Mouse (Mus musculus) hindbrain, embryonic 13.5 days (tissue): Measurements from ENCODE around the gene Tmem108. TPM values are rescaled to one million over a fixed set of nuclear protein-coding genes. Genes with fewer than 3 reads are reported as not detected.
A peak's percentile ranks its signal among the peaks of the same experiment; 100 is the strongest.

Source experiments
- ATAC-seq: fragments of 200-750 bp; cut with Nextera tagmentation; 2 replicates; pipeline ENCODE4 v1.8.0; 2017; ENCODE audit warnings: moderate TSS enrichment; ENCODE audit not compliant: low FRiP score
- H3K27ac ChIP-seq: fragments of 300-500 bp; sonication (generic); 2 replicates; pipeline ENCODE4 v1.5.1; 2015; ENCODE audit warnings: inconsistent platforms, mild to moderate bottlenecking, moderate library complexity
- H3K27me3 ChIP-seq: fragments of 300-500 bp; sonication (generic); 2 replicates; pipeline ENCODE4 v1.6.1; 2015; ENCODE audit warnings: mild to moderate bottlenecking, inconsistent platforms
- H3K36me3 ChIP-seq: fragments of 300-500 bp; sonication (generic); 2 replicates; pipeline ENCODE4 v1.6.1; 2015; ENCODE audit warnings: mild to moderate bottlenecking, inconsistent platforms
- H3K4me1 ChIP-seq: fragments of 300-500 bp; sonication (generic); replicated peaks from 2 replicates; pipeline ENCODE4 v1.6.1; 2015; ENCODE audit warnings: inconsistent platforms
- H3K4me2 ChIP-seq: fragments of 300-500 bp; sonication (generic); 2 replicates; pipeline ENCODE4 v1.6.1; 2015; ENCODE audit warnings: inconsistent platforms, mild to moderate bottlenecking, moderate library complexity
- H3K4me3 ChIP-seq: fragments of 300-500 bp; sonication (generic); 2 replicates; pipeline ENCODE4 v1.5.1; 2015; ENCODE audit warnings: mild to moderate bottlenecking, inconsistent platforms
- H3K9ac ChIP-seq: fragments of 300-500 bp; sonication (generic); 2 replicates; pipeline ENCODE4 v1.6.1; 2015; ENCODE audit warnings: mild to moderate bottlenecking, inconsistent platforms
- H3K9me3 ChIP-seq: fragments of 300-500 bp; sonication (generic); 2 replicates; pipeline ENCODE4 v1.6.1; 2016; ENCODE audit warnings: inconsistent platforms
- WGBS: fragments of 180-500 bp; shearing (Covaris S2); methylation state at CpG from one replicate; pipeline ENCODE4 v1.1.7; 2015; 5-methylcytosine and 5-hydroxymethylcytosine counted together
- polyA plus RNA-seq: library from polyadenylated mRNA; unstranded; fragments of >200 nt; fragmentation: Nextera tagmentation; extraction: Ambion mirVana; gene quantifications from 2 replicates; pipeline ENCODE4 v1.2.1, GENCODE M21; 2015

Gene Tmem108
- polyA plus RNA-seq, 1 experiment from 2014 or later = 30.0 TPM

DNA sequence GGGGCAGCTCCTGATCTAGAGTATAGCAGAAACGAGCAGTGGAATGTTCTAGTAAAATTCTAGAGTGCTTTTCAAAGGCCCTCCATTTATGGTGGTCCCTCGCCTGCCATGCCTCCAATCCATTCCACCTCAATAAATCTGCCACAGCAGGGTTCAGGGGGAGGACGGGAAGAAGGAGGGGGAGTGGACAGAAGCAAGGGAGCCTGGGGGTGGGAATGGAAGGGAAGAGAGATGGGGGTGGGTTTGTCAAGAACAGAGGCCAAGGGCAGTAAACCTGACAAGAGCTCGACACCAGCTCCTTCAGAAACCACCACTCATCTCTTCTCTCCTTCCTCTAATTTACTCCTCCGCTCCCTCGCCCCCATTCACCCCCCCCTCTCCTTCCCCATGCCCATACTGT lies 238.6 kb downstream of the Tmem108 start:
- whole genome bisulfite sequencing = 57% methylated on average over 6 of the region's 6 CpGs
- Histone ChIP-seq H3K9me3 (no peaks in the 10 kb centered on the region), H3K4me1 (peaks cover 36% of the 10 kb centered on the region), H3K27ac (no peak overlapping the region), H3K27me3 (no peaks in the 10 kb centered on the region), H3K4me3 (no peak overlapping the region), H3K36me3 (peaks cover 4% of the 10 kb centered on the region), H3K4me2 (no peak overlapping the region), H3K9ac (no peak overlapping the region)
- ATAC-seq = no peak

DNA sequence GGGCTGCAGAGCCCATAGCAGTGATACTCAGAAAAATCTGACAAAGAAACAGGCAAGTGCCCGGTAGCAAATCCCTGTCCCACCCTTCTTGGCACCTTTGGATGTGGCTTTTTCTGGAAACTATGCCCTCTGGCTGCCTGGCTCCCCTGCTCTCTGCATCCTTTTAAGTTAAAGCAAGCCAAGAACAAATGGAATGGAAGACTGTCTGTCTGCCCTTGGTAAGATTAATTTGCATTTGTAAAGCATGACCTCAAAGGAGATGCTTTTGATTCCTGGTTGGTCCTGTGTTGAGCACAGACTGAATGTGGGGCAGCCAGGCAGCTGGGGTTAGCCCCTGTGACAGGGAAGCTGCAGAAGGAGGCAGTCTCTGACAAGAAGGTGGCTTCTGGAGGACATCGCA lies 247.8 kb downstream of the Tmem108 start:
- H3K4me2 ChIP-seq = no peak overlapping the region
- no peak for ATAC-seq
- WGBS = 39% methylated on average over 2 of the region's 2 CpGs

DNA sequence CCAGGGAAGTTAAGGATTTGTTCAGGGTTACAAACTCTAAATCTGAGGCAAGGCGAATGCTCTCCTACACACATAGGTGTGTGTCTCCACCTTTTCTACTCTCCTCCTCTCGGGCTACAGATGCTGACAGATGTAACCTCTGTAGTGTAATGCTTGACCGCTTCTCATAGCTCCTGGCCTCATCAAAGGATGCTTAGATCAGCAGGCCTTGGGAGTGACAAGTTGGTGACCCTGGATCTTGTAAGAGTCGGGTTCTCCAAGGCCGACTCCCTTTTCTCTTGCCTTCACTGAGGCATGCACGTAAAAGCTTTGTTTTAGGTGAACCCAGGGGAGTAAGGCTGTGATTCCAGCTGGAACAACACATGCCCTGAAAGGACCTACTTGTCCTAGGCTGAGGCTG lies 249.4 kb downstream of the Tmem108 start:
- H3K4me1 ChIP-seq = peaks cover 14% of the 10 kb centered on the region
- 71% methylated on average over 6 of the region's 6 CpGs for WGBS
- H3K27me3 ChIP-seq = 0 out of 2 replicates have a peak, but pooled peaks cover 10% of the 10 kb centered on the region
- no peaks in the 10 kb centered on the region for H3K9me3 ChIP-seq
- no peak for ATAC-seq
- H3K9ac ChIP-seq = no peak overlapping the region
- H3K4me2 ChIP-seq = no peak overlapping the region
- no peak overlapping the region for H3K4me3 ChIP-seq
- H3K27ac ChIP-seq = no peak overlapping the region
- no peaks in the 10 kb centered on the region for H3K36me3 ChIP-seq

More for the DNA sequence above, 247.8 kb downstream of the Tmem108 start:
- Histone ChIP-seq H3K4me3 (no peak overlapping the region), H3K9ac (no peak overlapping the region), H3K4me1 (peaks cover 7% of the 10 kb centered on the region; the same call in 1 of the 2 replicates), H3K36me3 (peaks cover under 1% of the 10 kb centered on the region; the same call in 1 of the 2 replicates), H3K27ac (no peak overlapping the region), H3K27me3 (0 out of 2 replicates have a peak, but pooled peaks cover 8% of the 10 kb centered on the region), H3K9me3 (no peaks in the 10 kb centered on the region)

DNA sequence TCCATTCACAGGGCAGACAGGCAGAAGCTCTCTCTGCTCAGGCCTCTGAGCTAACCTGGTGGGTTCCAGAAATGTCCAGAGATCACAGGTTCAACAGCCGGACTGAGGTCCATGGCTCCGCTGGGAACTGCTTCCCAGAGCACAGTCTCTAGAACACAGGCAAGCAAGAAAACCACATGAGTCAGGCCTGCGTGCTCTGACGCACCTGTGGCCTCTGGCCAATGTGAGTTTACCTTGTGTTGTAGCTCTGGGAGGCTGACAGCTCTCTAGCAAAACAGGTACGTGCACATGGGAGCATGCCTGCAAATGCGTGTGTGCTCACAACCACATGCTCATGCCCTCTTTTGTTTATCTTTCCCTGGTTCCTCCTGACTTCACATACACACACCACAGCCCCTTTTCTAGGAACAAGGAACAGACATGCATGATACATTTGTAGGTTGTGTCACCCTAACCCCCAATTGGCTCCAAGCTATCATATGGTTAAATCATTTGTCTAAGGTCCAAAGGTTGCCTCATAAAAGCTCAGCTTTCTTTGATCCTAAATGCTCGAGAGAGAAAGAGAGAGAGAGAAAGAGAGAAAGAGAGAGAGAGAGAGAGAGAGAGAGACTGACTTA lies 254.6 kb downstream of the Tmem108 start:
- Histone ChIP-seq H3K36me3 (no peaks in the 10 kb centered on the region), H3K4me1 (peaks cover 48% of the 10 kb centered on the region), H3K27ac (no peak overlapping the region; the same call in 1 of the 2 replicates), H3K27me3 (0 out of 2 replicates have a peak, but pooled peaks cover 6% of the 10 kb centered on the region), H3K4me3 (no peak overlapping the region), H3K9ac (no peak overlapping the region), H3K9me3 (no peaks in the 10 kb centered on the region), H3K4me2 (no peak overlapping the region)
- ATAC-seq = no peak
- 75% methylated on average over 7 of the region's 7 CpGs for WGBS

DNA sequence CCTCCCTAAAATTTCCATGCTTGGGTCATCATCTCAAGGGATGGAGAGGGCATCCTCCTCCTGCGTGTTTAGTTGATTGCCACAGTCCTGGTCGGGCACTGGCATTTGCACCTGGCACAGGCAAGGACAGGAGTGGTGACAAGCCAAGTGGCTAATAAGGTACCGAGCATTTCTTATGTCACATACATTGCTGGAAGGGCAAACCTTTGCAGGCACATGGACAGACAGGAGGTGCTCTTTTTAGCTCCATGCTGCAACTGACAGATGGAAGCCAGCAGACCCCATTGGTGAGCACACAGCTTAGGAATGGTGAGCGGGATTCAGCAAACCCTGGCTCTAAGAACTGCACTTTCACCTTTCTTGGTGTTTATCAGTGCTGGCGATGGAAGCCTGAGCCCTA lies 256.6 kb downstream of the Tmem108 start:
- peak overlapping the region; percentile 65 for H3K27ac ChIP-seq
- no peaks in the 10 kb centered on the region for H3K9me3 ChIP-seq
- no peak overlapping the region for H3K4me2 ChIP-seq
- peaks cover 58% of the 10 kb centered on the region for H3K4me1 ChIP-seq
- WGBS = 37% methylated on average over 5 of the region's 5 CpGs
- peak; percentile 8 for ATAC-seq
- H3K36me3 ChIP-seq = no peaks in the 10 kb centered on the region
- peaks cover 13% of the 10 kb centered on the region for H3K27me3 ChIP-seq
- H3K9ac ChIP-seq = no peak overlapping the region
- H3K4me3 ChIP-seq = no peak overlapping the region

DNA sequence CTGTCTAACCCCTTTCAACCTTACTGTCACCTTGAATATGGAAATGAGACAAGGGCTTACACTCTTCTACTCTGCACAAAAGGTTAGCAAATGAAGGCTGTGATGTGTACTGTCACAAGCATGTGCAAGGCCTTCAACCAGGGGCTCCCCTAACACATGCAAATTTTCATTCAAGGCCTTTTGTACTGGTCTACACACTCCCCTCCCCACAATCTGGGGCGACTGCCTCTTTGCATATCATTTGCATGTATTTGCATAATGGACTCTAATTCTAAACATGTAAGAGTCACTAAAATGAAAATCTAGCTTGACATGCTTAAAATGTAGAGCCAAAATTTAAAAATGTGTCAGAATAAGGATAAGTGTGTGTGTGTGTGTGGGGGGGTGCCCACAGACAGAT lies 257.0 kb downstream of the Tmem108 start:
- WGBS = 20% methylated on average over 1 of the region's 1 CpGs
- peaks cover 62% of the 10 kb centered on the region for H3K4me1 ChIP-seq

DNA sequence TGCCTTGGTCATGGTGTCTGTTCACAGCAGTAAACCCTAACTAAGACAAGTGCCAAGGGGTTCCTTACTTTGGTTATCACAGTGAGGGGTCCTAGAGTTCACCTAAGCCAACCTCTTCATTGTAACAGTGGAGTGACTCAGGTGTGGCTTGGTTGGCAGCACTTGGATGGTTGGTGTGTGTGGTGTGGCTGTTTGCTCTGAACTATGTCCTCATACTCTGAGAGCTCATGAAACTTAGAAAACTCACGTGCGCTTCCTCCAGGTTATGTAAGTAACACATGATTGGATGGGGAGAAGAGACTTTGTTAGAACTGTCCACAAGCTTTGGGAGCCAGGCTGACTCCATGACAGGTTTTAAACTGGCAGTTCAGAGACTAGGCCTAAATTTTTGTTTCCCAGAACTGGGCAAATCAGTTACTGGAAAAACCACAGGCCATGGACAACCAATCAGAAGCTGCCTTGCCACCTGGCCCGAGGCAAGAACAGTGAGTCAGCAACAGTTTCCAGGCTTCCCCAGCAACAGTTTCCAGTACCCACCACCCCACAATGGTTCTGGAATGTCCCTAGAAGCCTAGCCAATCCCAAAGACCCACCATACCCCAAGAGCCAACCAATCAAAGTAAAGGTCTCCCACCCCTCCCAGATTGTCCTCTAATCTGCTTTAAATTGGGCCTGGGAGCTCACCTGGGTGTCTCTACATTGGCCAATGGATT lies 257.9 kb downstream of the Tmem108 start:
- Histone ChIP-seq H3K27ac (peak overlapping the region; percentile 65), H3K4me3 (no peak overlapping the region), H3K36me3 (peaks cover 10% of the 10 kb centered on the region), H3K9ac (no peak overlapping the region), H3K9me3 (no peaks in the 10 kb centered on the region), H3K27me3 (peaks cover 21% of the 10 kb centered on the region), H3K4me1 (peaks cover 71% of the 10 kb centered on the region), H3K4me2 (no peak overlapping the region)
- ATAC-seq = no peak
- 84% methylated on average over 3 of the region's 3 CpGs for WGBS

More for the DNA sequence above, 257.0 kb downstream of the Tmem108 start:
- H3K9me3 ChIP-seq = no peaks in the 10 kb centered on the region
- no peak overlapping the region for H3K4me3 ChIP-seq
- no peak overlapping the region for H3K4me2 ChIP-seq
- peaks cover 17% of the 10 kb centered on the region for H3K27me3 ChIP-seq
- no peak overlapping the region for H3K9ac ChIP-seq
- H3K36me3 ChIP-seq = 0 out of 2 replicates have a peak, but pooled peaks cover 2% of the 10 kb centered on the region
- peak overlapping the region; percentile 65 for H3K27ac ChIP-seq
- ATAC-seq = peak; percentile 79

DNA sequence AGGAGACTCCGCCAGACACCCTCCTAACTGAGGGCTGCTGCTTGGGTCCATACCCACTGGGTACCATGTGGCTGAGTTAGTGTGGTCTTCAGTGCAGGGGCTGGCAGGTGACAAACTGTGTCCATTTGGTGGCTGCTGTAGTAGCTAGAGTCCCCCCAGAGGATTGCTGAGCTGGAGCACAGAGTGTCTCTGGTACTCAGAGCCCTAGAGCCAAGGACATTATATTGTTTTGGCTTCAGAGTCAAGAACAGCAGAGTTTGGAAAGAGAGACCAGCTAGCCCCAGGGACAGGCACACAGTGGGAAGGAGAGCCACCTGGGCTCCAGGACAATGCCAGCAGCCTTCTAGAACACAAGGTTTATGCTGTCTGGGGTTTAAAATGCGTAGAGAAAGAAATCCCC lies 259.0 kb downstream of the Tmem108 start:
- peaks cover 67% of the 10 kb centered on the region for H3K4me1 ChIP-seq
- H3K27me3 ChIP-seq = peaks cover 31% of the 10 kb centered on the region
- H3K9me3 ChIP-seq = no peaks in the 10 kb centered on the region
- 72% methylated on average over 2 of the region's 2 CpGs for WGBS
- no peak for ATAC-seq
- no peak overlapping the region for H3K9ac ChIP-seq
- peak overlapping the region; percentile 42; the same call in 1 of the 2 replicates for H3K27ac ChIP-seq
- H3K4me3 ChIP-seq = no peak overlapping the region
- no peak overlapping the region for H3K4me2 ChIP-seq
- H3K36me3 ChIP-seq = peaks cover 13% of the 10 kb centered on the region

DNA sequence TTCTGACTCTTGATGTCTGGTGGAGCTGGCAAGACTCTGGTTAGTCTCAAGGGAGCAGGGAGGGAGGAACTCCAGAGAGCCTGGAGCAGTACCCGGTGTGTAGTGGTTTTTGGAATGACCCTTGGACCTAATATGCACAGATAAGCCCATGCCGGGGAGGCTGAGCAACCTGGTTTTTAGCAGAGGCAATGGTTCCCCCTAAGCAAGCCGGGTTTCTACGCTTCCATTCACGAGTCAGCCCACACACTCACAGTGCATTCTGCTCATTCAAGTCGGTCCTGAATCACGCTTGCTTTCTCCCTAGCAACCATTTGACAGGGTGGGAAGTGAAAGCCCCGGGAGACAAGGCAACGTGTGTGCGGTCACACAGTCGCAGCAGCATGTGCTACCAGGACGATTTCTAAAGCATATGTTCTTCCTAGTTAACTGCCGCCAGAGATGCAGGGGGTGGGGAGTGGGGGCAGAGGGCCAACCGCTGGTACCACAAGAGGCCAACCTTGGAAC lies 259.7 kb downstream of the Tmem108 start:
- WGBS = 6% methylated on average over 14 of the region's 14 CpGs
- no peak overlapping the region for H3K4me3 ChIP-seq
- no peaks in the 10 kb centered on the region for H3K9me3 ChIP-seq
- ATAC-seq = peak; percentile 77
- peaks cover 35% of the 10 kb centered on the region for H3K27me3 ChIP-seq
- H3K27ac ChIP-seq = peak overlapping the region; percentile 42
- no peak overlapping the region for H3K9ac ChIP-seq
- peak overlapping the region; percentile 17 for H3K4me2 ChIP-seq
- H3K4me1 ChIP-seq = peaks cover 62% of the 10 kb centered on the region
- H3K36me3 ChIP-seq = peaks cover 13% of the 10 kb centered on the region

DNA sequence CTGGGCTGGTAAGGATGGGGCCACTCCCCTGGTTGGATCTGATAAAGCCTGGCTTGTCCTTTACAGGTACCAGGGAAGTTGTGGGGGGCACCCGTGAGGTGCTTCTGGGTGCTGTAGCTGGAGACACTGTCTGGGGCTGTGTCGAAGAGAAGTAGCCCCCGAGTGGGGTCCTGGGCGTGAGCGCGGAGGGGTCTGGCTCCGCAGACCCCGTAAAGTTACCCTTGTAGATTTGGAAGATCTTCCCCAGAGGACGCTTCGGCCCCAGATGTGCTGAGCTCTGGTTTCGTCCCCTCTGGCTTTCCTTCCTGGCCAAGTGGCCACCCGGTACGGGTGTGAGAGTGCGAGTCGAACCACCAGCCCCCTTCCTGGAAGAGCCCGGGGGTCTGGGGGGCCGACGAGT lies 262.3 kb downstream of the Tmem108 start:
- H3K9me3 ChIP-seq = no peaks in the 10 kb centered on the region
- peaks cover 13% of the 10 kb centered on the region for H3K36me3 ChIP-seq
- ATAC-seq = no peak
- H3K27ac ChIP-seq = no peak overlapping the region
- no peak overlapping the region for H3K4me2 ChIP-seq
- peaks cover 47% of the 10 kb centered on the region for H3K4me1 ChIP-seq
- no peak overlapping the region for H3K9ac ChIP-seq
- peaks cover 43% of the 10 kb centered on the region for H3K27me3 ChIP-seq
- no peak overlapping the region for H3K4me3 ChIP-seq
- 85% methylated on average over 18 of the region's 18 CpGs for WGBS

DNA sequence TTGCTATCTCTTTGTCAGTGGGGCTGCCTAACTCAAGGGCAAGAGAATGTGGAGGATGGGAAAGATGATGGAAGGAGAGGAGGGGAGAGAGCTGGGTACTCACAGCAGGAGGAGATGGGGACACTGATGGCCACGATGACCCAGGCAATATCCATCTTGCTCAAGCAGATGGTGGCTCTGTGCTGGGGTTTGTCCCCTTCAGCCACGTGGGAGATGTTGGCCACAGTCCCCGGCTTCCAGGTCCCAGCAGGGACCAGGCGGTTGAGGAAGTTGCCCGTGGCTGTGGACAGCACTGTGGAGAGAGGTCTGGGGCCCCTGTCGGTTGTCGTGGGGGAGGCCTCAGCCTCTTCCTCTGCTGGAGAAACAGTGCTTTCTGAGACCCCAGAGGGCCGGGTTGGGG lies 262.9 kb downstream of the Tmem108 start:
- H3K27ac ChIP-seq = no peak overlapping the region
- peaks cover 43% of the 10 kb centered on the region for H3K27me3 ChIP-seq
- H3K4me3 ChIP-seq = no peak overlapping the region
- peaks cover 45% of the 10 kb centered on the region for H3K4me1 ChIP-seq
- H3K9ac ChIP-seq = no peak overlapping the region
- 64% methylated on average over 8 of the region's 8 CpGs for WGBS
- H3K4me2 ChIP-seq = no peak overlapping the region
- H3K9me3 ChIP-seq = no peaks in the 10 kb centered on the region
- H3K36me3 ChIP-seq = peaks cover 13% of the 10 kb centered on the region
- no peak for ATAC-seq

DNA sequence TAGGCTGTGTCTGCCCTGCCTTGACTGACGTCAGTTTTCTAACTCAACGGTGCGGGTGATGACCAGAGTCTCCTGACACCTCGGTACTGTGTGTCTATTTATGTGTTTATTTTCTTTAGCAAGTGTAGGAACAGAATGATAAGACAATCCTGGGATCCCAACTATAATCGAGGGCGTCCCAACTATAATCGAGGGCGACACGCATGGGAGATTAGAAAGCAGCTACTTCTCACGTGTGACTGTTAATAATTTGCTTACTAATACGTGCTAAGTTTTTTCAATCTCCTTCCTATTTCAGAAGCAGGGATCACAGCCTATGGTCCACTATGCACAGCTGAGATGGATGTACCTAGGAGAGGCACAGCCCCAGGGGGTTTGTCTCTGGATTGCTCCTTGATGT lies 266.2 kb downstream of the Tmem108 start:
- Histone ChIP-seq H3K9me3 (no peaks in the 10 kb centered on the region), H3K27ac (no peak overlapping the region), H3K27me3 (peaks cover 56% of the 10 kb centered on the region), H3K4me1 (peaks cover 24% of the 10 kb centered on the region), H3K36me3 (peaks cover 13% of the 10 kb centered on the region), H3K9ac (no peak overlapping the region), H3K4me3 (no peak overlapping the region), H3K4me2 (no peak overlapping the region)
- no peak for ATAC-seq
- WGBS = 84% methylated on average over 11 of the region's 11 CpGs
